Mouse (Mus musculus): Measurements from ENCODE around the gene Bzw2.
A peak's percentile ranks its signal among the peaks of the same experiment; 100 is the strongest.

Gene Bzw2

DNA sequence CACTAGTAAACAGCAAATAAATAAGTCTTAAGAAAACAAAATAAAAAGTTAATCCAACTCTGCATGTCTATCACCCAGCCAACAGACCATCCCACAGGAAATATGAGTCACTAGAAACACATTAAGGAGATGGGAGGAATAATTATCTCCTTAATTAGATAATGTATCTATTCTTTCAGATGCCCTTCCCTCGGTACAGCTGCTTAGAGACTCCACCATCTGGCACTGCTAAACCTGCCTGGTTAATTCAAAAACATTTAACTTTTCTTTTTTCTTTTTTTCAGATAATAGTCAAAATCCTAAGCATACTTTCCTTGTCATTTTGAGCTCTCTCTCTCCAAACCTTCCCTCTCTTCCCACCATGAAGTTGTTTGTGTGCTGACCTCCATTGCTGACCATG, 92.0 kb downstream of the Bzw2 start:
- DNase-seq, result no peak

DNA sequence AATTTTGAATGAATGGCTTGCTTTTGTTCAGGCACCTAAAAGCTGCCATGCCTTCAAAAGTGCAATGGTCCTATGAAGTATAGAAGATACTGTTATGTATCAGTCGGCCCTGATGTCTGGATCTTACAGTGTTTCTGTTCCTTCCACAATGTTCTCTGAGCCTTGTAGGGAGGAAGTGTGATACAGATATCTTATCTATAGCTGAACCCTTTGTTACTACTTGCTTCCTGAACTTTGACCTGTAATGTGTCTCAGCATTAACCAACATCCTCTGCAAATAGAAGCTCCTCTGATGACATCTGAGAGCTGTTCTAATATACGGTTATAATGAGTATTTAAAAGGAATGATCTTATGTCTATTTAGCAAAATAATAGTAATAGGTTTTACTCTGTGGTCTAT, 100.2 kb downstream of the Bzw2 start:
- no peak for DNase-seq

DNA sequence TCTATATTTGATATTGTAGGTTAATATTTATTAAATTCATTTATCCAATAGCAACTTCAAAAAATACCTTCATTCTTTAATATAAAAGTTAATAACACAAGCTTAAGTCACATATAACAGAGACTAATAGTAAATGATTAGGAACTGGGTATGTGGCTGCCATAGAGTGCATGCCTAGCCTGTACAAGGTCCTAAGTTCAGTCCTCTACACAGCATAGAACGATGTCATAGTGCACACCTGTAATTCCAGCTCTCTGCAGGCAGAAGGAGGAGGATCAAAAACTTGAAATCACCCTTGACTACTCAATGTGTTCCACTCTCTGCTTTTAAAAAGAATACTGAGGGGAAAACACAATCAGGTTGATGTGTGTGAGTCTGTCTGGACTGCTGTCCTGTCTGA, 107.6 kb downstream of the Bzw2 start:
- no peak for DNase-seq

DNA sequence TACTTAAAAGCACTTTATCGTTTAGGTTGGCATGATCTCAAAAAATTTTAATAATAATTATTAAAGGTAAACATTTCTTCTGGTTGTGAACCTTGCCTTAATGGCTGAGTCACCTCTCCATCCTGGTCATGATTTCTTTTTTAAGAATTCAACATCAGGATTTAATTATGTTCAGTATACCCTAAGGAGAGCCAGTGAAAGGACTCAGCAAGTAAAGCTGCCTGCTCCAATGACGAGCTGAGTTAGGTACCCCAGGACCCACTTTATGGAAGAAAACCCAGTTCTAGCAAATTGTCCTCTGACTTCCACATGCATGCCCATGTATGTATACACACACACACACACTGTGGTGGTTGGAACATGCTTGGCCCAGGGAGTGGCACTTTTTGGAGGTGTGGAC, 110.3 kb downstream of the Bzw2 start:
- no peak for DNase-seq

DNA sequence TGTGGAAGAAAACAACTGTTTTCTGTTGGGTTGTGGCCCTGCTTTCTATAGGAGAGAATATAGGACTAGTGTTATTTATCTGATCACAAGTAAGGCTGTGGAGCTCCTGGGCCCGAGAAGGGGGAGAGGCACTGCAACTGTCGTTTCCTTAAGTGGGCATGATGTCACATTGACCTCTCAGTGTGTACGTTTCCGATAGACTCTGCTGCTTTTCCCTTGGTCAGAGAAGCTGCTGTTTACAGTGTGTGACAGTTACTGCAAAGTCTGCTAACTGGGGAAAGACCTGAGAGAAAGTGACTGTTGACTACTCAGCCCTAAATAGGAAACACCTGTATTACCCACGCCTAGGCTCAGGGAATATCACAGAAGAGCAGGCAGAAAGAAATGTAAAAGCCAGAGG, 111.7 kb downstream of the Bzw2 start:
- DNase-seq, result peak; percentile 31

DNA sequence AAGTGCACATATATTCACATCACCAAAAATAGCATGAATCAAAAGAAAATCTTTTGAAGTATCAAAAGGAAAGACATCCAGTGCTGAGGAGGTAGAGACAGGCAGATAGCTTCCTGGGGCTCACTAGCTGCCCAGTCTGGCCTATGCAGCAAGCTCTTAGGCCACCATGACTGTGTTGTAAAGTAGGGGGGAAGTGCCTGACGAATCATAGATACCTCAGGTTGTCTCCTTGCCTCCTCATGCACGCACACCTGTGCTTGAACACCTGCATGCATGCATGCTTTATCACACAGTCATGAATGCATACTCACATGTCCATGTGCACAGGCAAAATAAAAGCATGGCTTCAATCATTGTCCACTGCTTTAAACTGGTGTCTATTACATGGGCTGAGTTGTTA, 113.2 kb downstream of the Bzw2 start:
- DNase-seq, result no peak

DNA sequence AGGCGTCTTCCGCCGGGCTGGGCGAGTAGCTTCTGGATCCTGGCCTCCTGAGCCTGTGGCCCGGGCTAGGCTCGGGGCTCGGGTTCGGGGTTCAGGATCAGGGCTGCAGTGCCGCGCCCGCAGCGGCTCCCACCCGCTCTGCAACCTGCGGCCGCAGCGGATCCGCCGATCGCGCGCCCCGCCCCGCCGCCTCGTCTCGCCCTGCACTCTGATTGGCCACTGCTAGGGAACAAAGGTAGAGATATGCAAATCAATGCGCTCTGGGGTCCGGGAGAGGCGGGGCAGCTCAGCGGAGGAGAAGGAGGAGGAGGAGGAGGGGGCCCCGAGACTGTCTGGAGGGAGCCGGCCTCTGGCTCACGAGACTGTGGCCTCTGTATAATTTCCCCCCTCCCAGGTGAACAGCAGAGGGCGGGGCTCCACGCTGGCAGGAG, 115.5 kb downstream of the Bzw2 start, which contains the start of gene Tspan13:
Gene Tspan13 (minus strand): TSS at position 153 of the 431 bp plus-strand sequence.
- peak; percentile 96 for DNase-seq
